Mouse (Mus musculus) T-helper 1 cell (primary cell): ENCODE results near the gene Vmn1r191.
"Not testable (repeated sequence)": the region's sequence is repeated elsewhere in the genome, so short reads cannot be mapped to it uniquely, and the experiment has no call there.

ENCODE experiments used
- in situ Hi-C: fragments of 300-600 bp; cut with MboI, MseI; formaldehyde crosslinking; loops from one replicate; pipeline ENCODE4 v1.15.1; 2025; ENCODE audit warnings: high pct_unique_total_duplicates

The Vmn1r191 gene

GRCm38 (mm10) chr13:22183869-22184268 is at the start of gene Vmn1r191:
Gene Vmn1r191 (minus strand): TSS chr13:22183969.
- in situ Hi-C loops = no loop called here

GRCm38 (mm10) chr13:22223060-22223459 is 39.3 kb upstream of the Vmn1r191 start, which contains the start of gene Vmn1r193:
Gene Vmn1r193 (minus strand): TSS chr13:22223160.
- in situ Hi-C loops = not testable (repeated sequence)

- in situ Hi-C loops = not testable (repeated sequence)
Measured at GRCm38 (mm10) chr13:22192756-22193155, 9.0 kb upstream of the Vmn1r191 start.

- in situ Hi-C loops = no loop called here
Measured at GRCm38 (mm10) chr13:22191041-22191440, 7.3 kb upstream of the Vmn1r191 start, which contains the start of gene Vmn1r192. Gene Vmn1r192 (minus strand): TSS chr13:22191141.

GRCm38 (mm10) chr13:22190385-22190784 is 6.6 kb upstream of the Vmn1r191 start:
- in situ Hi-C loops = no loop called here

- in situ Hi-C loops = no loop called here
Measured at GRCm38 (mm10) chr13:22189313-22189712, 5.5 kb upstream of the Vmn1r191 start.

GRCm38 (mm10) chr13:22168416-22168815 is 15.4 kb downstream of the Vmn1r191 start:
- in situ Hi-C loops = no loop called here

- in situ Hi-C loops = not testable (repeated sequence)
Measured at GRCm38 (mm10) chr13:22136495-22137293, 47.1 kb downstream of the Vmn1r191 start.
